Mouse (Mus musculus): Measurements from ENCODE around the gene Krtap21-1. TPM values are rescaled to one million over a fixed set of nuclear protein-coding genes. Genes with fewer than 3 reads are reported as not detected.

The Krtap21-1 gene
- not detected in 2 replicates for polyA plus RNA-seq (2015; fragmentation: Nextera tagmentation; extraction: Ambion mirVana)

DNA sequence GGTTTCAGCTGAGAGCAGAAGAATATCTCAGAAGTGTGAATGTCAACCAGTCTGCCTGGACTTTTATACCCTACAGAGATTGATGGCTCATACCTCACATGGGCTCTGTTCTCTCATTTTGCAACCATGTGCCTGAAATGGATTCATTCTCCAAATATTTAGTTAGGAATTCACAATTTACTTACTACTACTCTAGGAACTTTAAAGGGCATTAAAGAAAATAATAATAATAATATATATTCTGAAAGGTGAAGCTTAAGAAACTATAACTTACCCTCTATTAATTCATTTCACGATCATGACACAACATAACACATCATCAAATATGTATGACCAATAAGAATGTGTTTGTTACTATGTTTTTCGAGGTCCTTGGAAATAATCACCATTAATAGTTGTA lies at the start of gene Krtap21-1:
Gene Krtap21-1, minus strand, starts transcription at position 101 of the 400 bp plus-strand sequence.
- no peak for ATAC-seq (ENCODE audit: insufficient number of reproducible peaks, low FRiP score, low TSS enrichment, low read depth)
- WGBS = 80% methylated on average over 2 of the region's 2 CpGs
- Histone ChIP-seq H3K27ac (no peak within 1 kb of the TSS), H3K4me3 (no peak within 1 kb of the TSS), H3K9ac (no peak within 1 kb of the TSS), H3K27me3 (no peaks in the 10 kb centered on the region), H3K4me2 (no peak within 1 kb of the TSS), H3K4me1 (no peaks in the 10 kb centered on the region), H3K9me3 (no peaks in the 10 kb centered on the region), H3K36me3 (no peaks in the 10 kb centered on the region)

GRCm38 (mm10) chr16:89429586-89429985 lies 25.9 kb upstream of the Krtap21-1 start:
- no peaks in the 10 kb centered on the region for H3K27me3 ChIP-seq
- no peaks in the 10 kb centered on the region for H3K9me3 ChIP-seq
- no peak overlapping the region for H3K4me2 ChIP-seq
- 68% methylated on average over 2 of the region's 2 CpGs for WGBS
- H3K4me1 ChIP-seq = no peaks in the 10 kb centered on the region
- no peak overlapping the region for H3K27ac ChIP-seq
- no peak overlapping the region for H3K4me3 ChIP-seq
- ATAC-seq (ENCODE audit: insufficient number of reproducible peaks, low FRiP score, low TSS enrichment, low read depth) = no peak
- no peaks in the 10 kb centered on the region for H3K36me3 ChIP-seq
- H3K9ac ChIP-seq = no peak overlapping the region

GRCm38 (mm10) chr16:89425310-89425709 lies 21.6 kb upstream of the Krtap21-1 start:
- no peaks in the 10 kb centered on the region for H3K9me3 ChIP-seq
- WGBS = 86% methylated on average over 5 of the region's 5 CpGs
- no peaks in the 10 kb centered on the region for H3K27me3 ChIP-seq
- H3K27ac ChIP-seq = no peak overlapping the region
- no peak for ATAC-seq (ENCODE audit: insufficient number of reproducible peaks, low FRiP score, low TSS enrichment, low read depth)
- H3K4me2 ChIP-seq = no peak overlapping the region
- no peaks in the 10 kb centered on the region for H3K4me1 ChIP-seq
- no peak overlapping the region for H3K9ac ChIP-seq
- H3K36me3 ChIP-seq = no peaks in the 10 kb centered on the region
- no peak overlapping the region for H3K4me3 ChIP-seq

DNA sequence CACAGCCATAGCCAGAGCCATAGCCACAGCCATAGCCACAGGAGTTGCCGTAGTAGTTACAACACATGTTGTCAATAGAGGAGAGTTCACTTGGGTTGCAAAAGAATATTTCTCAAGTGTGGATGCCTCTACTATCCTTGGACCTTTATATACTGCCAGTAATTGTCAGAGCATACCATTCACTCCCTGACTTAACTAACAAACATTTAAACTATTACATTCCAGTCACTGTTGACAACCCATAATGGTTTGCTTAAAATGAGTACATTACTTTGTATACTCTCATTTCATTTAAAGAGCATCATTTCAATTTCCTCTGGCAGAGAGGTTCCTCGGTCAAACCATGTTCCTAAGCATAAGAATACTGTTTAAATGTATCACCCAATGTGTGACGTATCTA lies 16.3 kb upstream of the Krtap21-1 start, which contains the start of gene Krtap6-2:
Gene Krtap6-2, minus strand, starts transcription at position 101 of the 400 bp plus-strand sequence.
- H3K9ac ChIP-seq = no peak within 1 kb of the TSS
- no peak for ATAC-seq (ENCODE audit: insufficient number of reproducible peaks, low FRiP score, low TSS enrichment, low read depth)
- WGBS = 89% methylated on average over 3 of the region's 3 CpGs

DNA sequence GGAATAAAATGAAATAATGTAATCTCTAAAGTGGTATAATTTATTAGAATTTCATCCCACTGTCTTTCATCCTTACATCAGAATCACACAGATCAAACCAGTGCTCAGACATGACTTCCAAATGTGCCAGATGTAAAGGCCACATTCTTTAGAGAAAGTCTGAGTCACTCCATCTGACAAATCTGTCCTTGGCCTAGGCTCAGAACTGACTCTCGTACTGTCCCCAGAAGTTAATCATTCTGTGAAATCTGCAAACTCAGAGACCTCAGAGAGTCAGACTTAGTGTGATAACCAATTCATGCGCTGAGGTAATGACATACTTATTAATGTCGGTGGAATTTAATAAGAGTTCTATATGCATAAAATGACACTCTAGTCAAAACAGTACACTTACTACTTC lies 12.6 kb upstream of the Krtap21-1 start:
- no peak for ATAC-seq (ENCODE audit: insufficient number of reproducible peaks, low FRiP score, low TSS enrichment, low read depth)
- H3K27me3 ChIP-seq = no peaks in the 10 kb centered on the region

More for the DNA sequence above, 16.3 kb upstream of the Krtap21-1 start, which contains the start of gene Krtap6-2:
- H3K27me3 ChIP-seq = no peaks in the 10 kb centered on the region
- no peak within 1 kb of the TSS for H3K4me2 ChIP-seq
- H3K4me3 ChIP-seq = no peak within 1 kb of the TSS
- no peaks in the 10 kb centered on the region for H3K4me1 ChIP-seq
- H3K36me3 ChIP-seq = no peaks in the 10 kb centered on the region
- no peaks in the 10 kb centered on the region for H3K9me3 ChIP-seq
- H3K27ac ChIP-seq = no peak within 1 kb of the TSS

GRCm38 (mm10) chr16:89410345-89411068 lies 6.8 kb upstream of the Krtap21-1 start:
- 79% methylated on average over 5 of the region's 5 CpGs for WGBS
- Histone ChIP-seq H3K4me1 (no peaks in the 10 kb centered on the region), H3K4me2 (no peak overlapping the region), H3K9me3 (no peaks in the 10 kb centered on the region), H3K27me3 (no peaks in the 10 kb centered on the region), H3K27ac (no peak overlapping the region), H3K9ac (no peak overlapping the region), H3K4me3 (no peak overlapping the region), H3K36me3 (no peaks in the 10 kb centered on the region)
- ATAC-seq (ENCODE audit: insufficient number of reproducible peaks, low FRiP score, low TSS enrichment, low read depth) = no peak

More for the DNA sequence above, 12.6 kb upstream of the Krtap21-1 start:
- Histone ChIP-seq H3K4me2 (no peak overlapping the region), H3K9me3 (no peaks in the 10 kb centered on the region), H3K36me3 (no peaks in the 10 kb centered on the region), H3K4me1 (no peaks in the 10 kb centered on the region), H3K4me3 (no peak overlapping the region), H3K9ac (no peak overlapping the region), H3K27ac (no peak overlapping the region)
- 84% methylated on average over 3 of the region's 3 CpGs for WGBS

- no peaks in the 10 kb centered on the region for H3K4me1 ChIP-seq
These were observed 30.8 kb downstream of the Krtap21-1 start for GRCm38 (mm10) chr16:89372734-89373461.

More at GRCm38 (mm10) chr16:89372734-89373461, 30.8 kb downstream of the Krtap21-1 start:
- Histone ChIP-seq H3K9me3 (no peaks in the 10 kb centered on the region), H3K27me3 (no peaks in the 10 kb centered on the region), H3K4me2 (no peak overlapping the region), H3K9ac (no peak overlapping the region), H3K4me3 (no peak overlapping the region), H3K36me3 (no peaks in the 10 kb centered on the region), H3K27ac (no peak overlapping the region)
- WGBS = 71% methylated on average over 2 of the region's 2 CpGs
- no peak for ATAC-seq (ENCODE audit: insufficient number of reproducible peaks, low FRiP score, low TSS enrichment, low read depth)

Other genes starting within 250 kb of the Krtap21-1 start
- not detected in 2 replicates for gene Gm9789, start 245.9 kb downstream of the Krtap21-1 start, polyA plus RNA-seq (2015; fragmentation: Nextera tagmentation; extraction: Ambion mirVana)
- gene Gm7735, start 234.4 kb downstream of the Krtap21-1 start, polyA plus RNA-seq (2015; fragmentation: Nextera tagmentation; extraction: Ambion mirVana) = not detected in 2 replicates
- not detected in 2 replicates for gene 1110057P08Rik, start 229.1 kb downstream of the Krtap21-1 start, polyA plus RNA-seq (2015; fragmentation: Nextera tagmentation; extraction: Ambion mirVana)
- not detected in 2 replicates for gene Krtap20-2, start 198.0 kb downstream of the Krtap21-1 start, polyA plus RNA-seq (2015; fragmentation: Nextera tagmentation; extraction: Ambion mirVana)
- gene Krtap6-2, start 16.2 kb upstream of the Krtap21-1 start, polyA plus RNA-seq (2015; fragmentation: Nextera tagmentation; extraction: Ambion mirVana) = 0.55 TPM in 1 of 2 replicates, not detected in the other
- 3.3 and 4.9 TPM in 2 replicates for gene Krtap8-1, start 84.1 kb upstream of the Krtap21-1 start, polyA plus RNA-seq (2015; fragmentation: Nextera tagmentation; extraction: Ambion mirVana)
- gene Krtap7-1, start 104.5 kb upstream of the Krtap21-1 start, polyA plus RNA-seq (2015; fragmentation: Nextera tagmentation; extraction: Ambion mirVana) = 1.5 and 1.9 TPM in 2 replicates
- gene Krtap11-1, start 167.3 kb upstream of the Krtap21-1 start, polyA plus RNA-seq (2015; fragmentation: Nextera tagmentation; extraction: Ambion mirVana) = 0.19 and 0.41 TPM in 2 replicates

Measured in limb, embryonic 15.5 days (tissue).